Mouse (Mus musculus) splenic B cell, adult 2 months (primary cell): ENCODE results near the gene Cyp8b1.

Source experiments
- DNase-seq: peaks from one replicate; pipeline ENCODE4 v3.0.0-alpha.2; 2011; ENCODE audit warnings: low read depth, low spot score
- H3K27me3 ChIP-seq: 2 replicates; pipeline ENCODE4 v1.6.1; 2012; ENCODE audit warnings: mild to moderate bottlenecking, low read length, moderate library complexity, mixed read lengths; ENCODE audit not compliant: control insufficient read depth, poor library complexity, insufficient read depth, severe bottlenecking
- H3K36me3 ChIP-seq: 2 replicates; pipeline ENCODE4 v1.6.1; 2012; ENCODE audit warnings: mild to moderate bottlenecking, low read length, moderate library complexity, mixed read lengths; ENCODE audit not compliant: control insufficient read depth, poor library complexity, insufficient read depth, severe bottlenecking

The Cyp8b1 gene

GRCm38 (mm10) chr9:121890441-121890941, 25.6 kb downstream of the Cyp8b1 start:
- Histone ChIP-seq H3K27me3 (no peaks in the 10 kb centered on the region), H3K36me3 (no peaks in the 10 kb centered on the region)
- DNase-seq = no peak

- Histone ChIP-seq H3K36me3 (no peaks in the 10 kb centered on the region), H3K27me3 (no peaks in the 10 kb centered on the region)
- DNase-seq = no peak
These were observed 26.1 kb downstream of the Cyp8b1 start for GRCm38 (mm10) chr9:121889927-121890440.

- Histone ChIP-seq H3K36me3 (no peaks in the 10 kb centered on the region), H3K27me3 (no peaks in the 10 kb centered on the region)
- no peak for DNase-seq
These were observed 34.1 kb downstream of the Cyp8b1 start for GRCm38 (mm10) chr9:121882015-121882457.

- no peaks in the 10 kb centered on the region for H3K27me3 ChIP-seq
- DNase-seq = peak; percentile 55
- no peaks in the 10 kb centered on the region for H3K36me3 ChIP-seq
These were observed 34.8 kb downstream of the Cyp8b1 start for GRCm38 (mm10) chr9:121881301-121881700.

GRCm38 (mm10) chr9:121880840-121881239, 35.3 kb downstream of the Cyp8b1 start:
- Histone ChIP-seq H3K27me3 (no peaks in the 10 kb centered on the region), H3K36me3 (no peaks in the 10 kb centered on the region)
- DNase-seq = peak; percentile 86

- peak; percentile 52 for DNase-seq
- Histone ChIP-seq H3K36me3 (no peaks in the 10 kb centered on the region), H3K27me3 (no peaks in the 10 kb centered on the region)
These were observed 38.9 kb downstream of the Cyp8b1 start for GRCm38 (mm10) chr9:121877052-121877740.

GRCm38 (mm10) chr9:121873578-121873977, 42.5 kb downstream of the Cyp8b1 start:
- Histone ChIP-seq H3K36me3 (no peaks in the 10 kb centered on the region), H3K27me3 (no peaks in the 10 kb centered on the region)
- DNase-seq = no peak

- DNase-seq = no peak
- no peaks in the 10 kb centered on the region for H3K36me3 ChIP-seq
- no peaks in the 10 kb centered on the region for H3K27me3 ChIP-seq
These were observed 43.9 kb downstream of the Cyp8b1 start for GRCm38 (mm10) chr9:121872062-121872683.

- no peak for DNase-seq
- no peaks in the 10 kb centered on the region for H3K36me3 ChIP-seq
- no peaks in the 10 kb centered on the region for H3K27me3 ChIP-seq
These were observed 46.1 kb downstream of the Cyp8b1 start for GRCm38 (mm10) chr9:121869973-121870515.

- no peaks in the 10 kb centered on the region for H3K36me3 ChIP-seq
These were observed 46.7 kb downstream of the Cyp8b1 start for GRCm38 (mm10) chr9:121869432-121869831.

GRCm38 (mm10) chr9:121868236-121868635, 47.9 kb downstream of the Cyp8b1 start:
- Histone ChIP-seq H3K27me3 (no peaks in the 10 kb centered on the region), H3K36me3 (no peaks in the 10 kb centered on the region)
- no peak for DNase-seq

More at GRCm38 (mm10) chr9:121869432-121869831, 46.7 kb downstream of the Cyp8b1 start:
- H3K27me3 ChIP-seq = no peaks in the 10 kb centered on the region
- DNase-seq = no peak

GRCm38 (mm10) chr9:121867632-121868031, 48.5 kb downstream of the Cyp8b1 start:
- Histone ChIP-seq H3K27me3 (no peaks in the 10 kb centered on the region), H3K36me3 (no peaks in the 10 kb centered on the region)
- DNase-seq = no peak

GRCm38 (mm10) chr9:121865425-121866008, 50.6 kb downstream of the Cyp8b1 start:
- Histone ChIP-seq H3K36me3 (no peaks in the 10 kb centered on the region), H3K27me3 (no peaks in the 10 kb centered on the region)
- no peak for DNase-seq

GRCm38 (mm10) chr9:121864837-121865236, 51.3 kb downstream of the Cyp8b1 start:
- no peak for DNase-seq

More at GRCm38 (mm10) chr9:121864837-121865236, 51.3 kb downstream of the Cyp8b1 start:
- H3K36me3 ChIP-seq = no peaks in the 10 kb centered on the region
- no peaks in the 10 kb centered on the region for H3K27me3 ChIP-seq
